Mouse (Mus musculus): ENCODE data around the gene Slc6a6.
A peak's percentile ranks its signal among the peaks of the same experiment; 100 is the strongest.

Slc6a6 gene

DNA sequence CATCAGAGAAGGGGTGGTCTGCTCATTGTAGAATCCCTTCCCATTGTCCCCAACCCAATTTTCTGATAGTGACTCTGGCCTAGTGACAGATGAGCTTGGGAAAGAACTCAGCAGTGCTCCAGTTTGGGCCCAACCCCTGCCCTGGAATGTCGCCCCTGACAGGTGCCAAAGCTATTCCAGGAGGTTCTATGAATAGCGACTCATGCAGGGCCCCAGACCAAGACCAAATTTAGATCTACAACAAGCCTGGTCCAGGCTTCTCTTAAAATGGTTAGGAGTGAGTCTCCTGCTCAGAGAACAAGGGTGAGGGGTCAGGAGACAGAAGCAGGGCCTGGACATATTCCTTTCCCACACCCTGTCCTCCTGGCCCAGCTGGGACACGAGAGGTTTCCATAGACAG, 101.2 kb downstream of the Slc6a6 start:
- no peak for DNase-seq (ENCODE audit: low spot score)

DNA sequence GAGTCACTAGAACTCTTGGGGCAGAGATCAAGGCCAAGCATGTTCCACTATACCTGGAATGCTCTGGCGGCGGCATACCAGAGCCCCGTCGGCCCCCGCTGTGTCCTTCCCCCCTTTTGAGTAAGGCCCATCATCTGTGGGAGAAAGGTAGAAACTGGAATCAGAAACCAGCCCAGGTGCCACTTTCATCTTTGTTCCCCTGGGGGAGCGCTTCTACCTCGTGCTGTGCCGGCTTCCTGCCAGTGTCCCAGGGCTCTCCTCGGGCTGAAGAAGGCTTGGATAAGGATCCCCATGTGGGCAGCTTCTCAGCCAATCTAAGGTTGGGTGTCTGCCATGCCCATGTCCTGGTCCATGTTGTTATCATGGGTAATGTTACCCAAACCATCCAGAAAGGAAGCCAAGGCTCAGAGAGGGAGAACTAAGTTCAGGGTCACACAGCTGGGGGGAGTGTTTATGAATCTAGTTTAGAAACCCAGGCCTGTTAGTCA, 104.5 kb downstream of the Slc6a6 start:
- no peak for DNase-seq (ENCODE audit: low spot score)

- DNase-seq (ENCODE audit: low spot score): no peak
Observed at GRCm38 (mm10) chr6:91795640-91796039, 111.8 kb downstream of the Slc6a6 start.

GRCm38 (mm10) chr6:91796064-91796463, 112.2 kb downstream of the Slc6a6 start:
- no peak for DNase-seq (ENCODE audit: low spot score)

GRCm38 (mm10) chr6:91796736-91797135, 112.9 kb downstream of the Slc6a6 start:
- DNase-seq (ENCODE audit: low spot score): no peak

GRCm38 (mm10) chr6:91798496-91798895, 114.6 kb downstream of the Slc6a6 start:
- DNase-seq (ENCODE audit: low spot score): no peak

GRCm38 (mm10) chr6:91804177-91804576, 120.3 kb downstream of the Slc6a6 start:
- DNase-seq (ENCODE audit: low spot score): peak; percentile 30

- DNase-seq (ENCODE audit: low spot score): peak; percentile 37
Observed at GRCm38 (mm10) chr6:91807169-91807568, 123.3 kb downstream of the Slc6a6 start.

- no peak for DNase-seq (ENCODE audit: low spot score)
Observed at GRCm38 (mm10) chr6:91808022-91808421, 124.2 kb downstream of the Slc6a6 start.

Data from retina, embryonic 14.5 days (tissue).